Mouse (Mus musculus) intestine, embryonic 16.5 days (tissue): ENCODE results near the gene Figla. TPM values are rescaled to one million over a fixed set of nuclear protein-coding genes. Genes with fewer than 3 reads are reported as not detected.
"Not testable (repeated sequence)": the region's sequence is repeated elsewhere in the genome, so short reads cannot be mapped to it uniquely, and the experiment has no call there.

Source experiments
- ATAC-seq: fragments of 200-750 bp; cut with Nextera tagmentation; 2 replicates; pipeline ENCODE4 v1.8.0; 2017; ENCODE audit warnings: moderate TSS enrichment, moderate library complexity
- H3K27ac ChIP-seq: fragments of 300-500 bp; sonication (generic); 2 replicates; pipeline ENCODE4 v1.5.1; 2014; ENCODE audit warnings: mild to moderate bottlenecking, low read length
- H3K27me3 ChIP-seq: fragments of 300-500 bp; sonication (generic); replicated peaks from 2 replicates; pipeline ENCODE4 v1.6.1; 2014; ENCODE audit warnings: low read length, control low read depth, mixed read lengths; ENCODE audit not compliant: control insufficient read depth, insufficient read depth
- H3K36me3 ChIP-seq: fragments of 300-500 bp; sonication (generic); 2 replicates; pipeline ENCODE4 v1.6.1; 2014; ENCODE audit warnings: low read length, control low read depth; ENCODE audit not compliant: control insufficient read depth, insufficient read depth
- H3K4me1 ChIP-seq: fragments of 300-500 bp; sonication (generic); 2 replicates; pipeline ENCODE4 v1.6.1; 2014; ENCODE audit warnings: low read length, control low read depth, mixed read lengths; ENCODE audit not compliant: control insufficient read depth, insufficient read depth
- H3K4me2 ChIP-seq: fragments of 300-500 bp; sonication (generic); 2 replicates; pipeline ENCODE4 v1.6.1; 2014; ENCODE audit warnings: low read depth, low read length, control low read depth
- H3K4me3 ChIP-seq: fragments of 300-500 bp; sonication (generic); 2 replicates; pipeline ENCODE4 v1.5.1; 2014; ENCODE audit warnings: mild to moderate bottlenecking, low read length
- H3K9ac ChIP-seq: fragments of 300-500 bp; sonication (generic); 2 replicates; pipeline ENCODE4 v1.6.1; 2014; ENCODE audit warnings: low read depth, low read length
- H3K9me3 ChIP-seq: fragments of 300-500 bp; sonication (generic); 2 replicates; pipeline ENCODE4 v1.6.1; 2016; ENCODE audit warnings: low read length, control low read depth; ENCODE audit not compliant: control insufficient read depth
- WGBS: fragments of 180-500 bp; shearing (Covaris S2); extraction: QIAGEN DNeasy Blood & Tissue Kit; methylation state at CpG from one replicate; pipeline ENCODE4 v1.1.7; 2014; 5-methylcytosine and 5-hydroxymethylcytosine counted together
- polyA plus RNA-seq: library from polyadenylated mRNA; unstranded; fragments of >200 nt; fragmentation: Nextera tagmentation; extraction: Ambion mirVana; gene quantifications from 2 replicates; pipeline ENCODE4 v1.2.1, GENCODE M21; 2015

Gene Figla
- polyA plus RNA-seq, result not detected in 2 replicates

DNA sequence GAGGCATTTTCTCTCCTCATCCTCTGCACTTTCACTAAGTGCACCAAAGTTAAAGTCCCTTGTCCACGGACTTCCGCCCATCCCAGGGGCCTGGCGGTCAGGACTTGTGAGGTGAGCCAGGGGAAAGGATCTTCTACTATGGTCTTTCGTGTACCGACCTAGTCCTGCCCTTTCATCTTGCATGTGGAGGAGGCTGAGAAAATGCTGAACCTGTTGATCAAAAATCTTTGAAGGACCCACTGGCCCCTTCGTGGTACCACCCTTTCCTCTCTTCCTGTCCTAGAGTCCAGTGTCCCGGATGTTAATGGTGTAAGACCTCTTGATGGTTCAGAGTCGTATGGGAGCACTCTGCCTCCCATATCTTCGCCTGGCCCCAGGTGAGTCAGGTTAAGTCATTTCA lies at the start of gene Figla:
Gene Figla (plus strand): TSS at position 301 of the 400 bp plus-strand sequence.
- no peaks in the 10 kb centered on the region for H3K27me3 ChIP-seq
- no peaks in the 10 kb centered on the region for H3K9me3 ChIP-seq
- 82% methylated on average over 9 of the region's 9 CpGs for WGBS
- no peak within 1 kb of the TSS for H3K4me2 ChIP-seq
- H3K27ac ChIP-seq, result no peak within 1 kb of the TSS
- no peaks in the 10 kb centered on the region for H3K36me3 ChIP-seq
- H3K4me3 ChIP-seq, result no peak within 1 kb of the TSS
- H3K4me1 ChIP-seq, result no peaks in the 10 kb centered on the region
- ATAC-seq, result no peak
- H3K9ac ChIP-seq, result no peak within 1 kb of the TSS

DNA sequence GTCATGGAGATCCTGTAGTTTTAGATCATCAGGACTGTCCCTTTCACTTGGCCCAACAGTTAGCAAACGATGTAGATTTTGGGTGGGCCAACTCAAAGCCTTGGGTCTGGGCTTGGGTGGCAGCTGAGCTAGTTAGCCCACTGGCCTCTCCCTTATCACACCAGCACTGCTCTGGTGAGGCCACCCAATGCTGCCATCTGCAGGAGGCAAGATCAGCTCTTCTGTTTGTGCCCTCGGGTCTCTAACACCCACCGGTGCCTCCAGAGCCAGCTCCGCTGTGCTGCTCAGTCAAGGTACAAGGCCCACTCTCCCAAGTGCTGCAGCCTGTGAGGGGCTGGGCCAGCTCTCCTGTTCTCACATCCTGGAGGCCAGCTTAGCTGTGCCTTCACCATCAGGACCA lies 49.3 kb upstream of the Figla start:
- Histone ChIP-seq H3K27ac (no peak overlapping the region), H3K9me3 (no peaks in the 10 kb centered on the region), H3K27me3 (no peaks in the 10 kb centered on the region), H3K4me1 (no peaks in the 10 kb centered on the region), H3K4me2 (no peak overlapping the region), H3K4me3 (no peak overlapping the region), H3K36me3 (no peaks in the 10 kb centered on the region), H3K9ac (no peak overlapping the region)
- WGBS, result 74% methylated on average over 4 of the region's 4 CpGs
- no peak for ATAC-seq

GRCm38 (mm10) chr6:85969889-85970288 lies 46.1 kb upstream of the Figla start:
- Histone ChIP-seq H3K4me1 (peaks cover 3% of the 10 kb centered on the region; the same call in 1 of the 2 replicates), H3K9me3 (no peaks in the 10 kb centered on the region), H3K27me3 (no peaks in the 10 kb centered on the region), H3K9ac (no peak overlapping the region), H3K4me2 (no peak overlapping the region), H3K4me3 (no peak overlapping the region), H3K27ac (no peak overlapping the region), H3K36me3 (no peaks in the 10 kb centered on the region)
- no peak for ATAC-seq
- 61% methylated on average over 2 of the region's 2 CpGs for WGBS

- Histone ChIP-seq H3K4me1 (peaks cover 3% of the 10 kb centered on the region; the same call in 1 of the 2 replicates), H3K27ac (0 out of 2 replicates have a peak overlapping the region, but pooled peaks have one; percentile 34), H3K4me2 (no peak overlapping the region), H3K36me3 (no peaks in the 10 kb centered on the region), H3K4me3 (no peak overlapping the region), H3K27me3 (no peaks in the 10 kb centered on the region), H3K9ac (no peak overlapping the region; the same call in 1 of the 2 replicates), H3K9me3 (no peaks in the 10 kb centered on the region)
- 54% methylated on average over 3 of the region's 3 CpGs for WGBS
- ATAC-seq, result no peak
Observed at GRCm38 (mm10) chr6:85972699-85973098, 43.3 kb upstream of the Figla start.

DNA sequence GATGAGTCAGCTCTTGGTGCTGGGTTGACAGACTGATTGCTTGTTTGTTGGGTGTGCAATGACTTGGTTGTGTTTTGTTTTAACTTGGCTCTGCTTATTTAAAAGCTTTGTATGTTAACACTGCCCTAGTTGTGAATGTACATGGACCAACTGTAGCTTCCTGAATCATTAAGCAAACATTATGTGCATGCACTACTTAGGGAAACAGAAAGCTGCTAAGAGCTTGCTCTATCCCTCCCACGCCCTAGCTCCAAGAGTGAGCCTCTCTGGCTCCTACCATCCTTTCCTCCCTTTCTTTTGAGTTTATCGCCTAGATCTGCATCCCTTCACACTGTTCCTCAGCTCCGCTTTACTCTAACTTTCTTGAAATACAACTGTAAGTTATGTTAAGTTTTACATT lies 42.6 kb upstream of the Figla start:
- no peak overlapping the region for H3K4me2 ChIP-seq
- ATAC-seq, result no peak

DNA sequence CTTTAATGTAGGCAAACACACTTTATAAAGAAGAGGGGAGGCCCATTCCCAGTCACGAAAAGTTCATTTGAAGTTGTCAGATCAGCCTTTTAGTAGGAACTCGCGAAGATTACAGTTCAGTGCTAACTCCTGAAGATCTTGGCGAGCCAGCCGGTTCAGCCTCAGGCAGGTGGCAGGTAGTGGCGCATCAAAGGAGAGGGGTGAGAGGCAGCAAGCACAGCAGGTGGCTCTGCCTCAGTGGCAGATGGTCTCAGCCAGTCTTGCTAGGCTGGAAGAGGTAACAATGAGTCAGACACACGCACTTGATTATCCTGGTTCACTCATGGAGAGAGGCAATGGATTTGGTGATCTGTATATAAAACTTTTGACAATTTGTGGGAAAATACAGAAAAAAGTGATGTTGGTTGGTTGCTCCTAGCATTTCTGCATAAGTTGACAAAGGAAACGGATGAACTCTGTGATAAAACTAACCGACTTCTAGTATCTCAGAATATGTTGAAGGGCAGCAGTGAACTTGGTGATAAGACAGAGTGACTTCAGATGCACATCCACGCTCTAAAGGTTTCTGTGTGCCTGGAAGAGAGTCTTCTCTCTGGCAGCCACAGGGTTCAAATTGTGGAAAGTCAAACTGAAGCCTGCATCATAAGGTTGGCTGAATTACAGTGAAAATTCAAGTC lies 40.9 kb upstream of the Figla start:
- Histone ChIP-seq H3K36me3 (no peaks in the 10 kb centered on the region), H3K27me3 (no peaks in the 10 kb centered on the region), H3K4me2 (no peak overlapping the region), H3K4me1 (peaks cover 3% of the 10 kb centered on the region; the same call in 1 of the 2 replicates), H3K9ac (no peak overlapping the region), H3K27ac (no peak overlapping the region), H3K9me3 (no peaks in the 10 kb centered on the region), H3K4me3 (no peak overlapping the region)
- WGBS, result 53% methylated on average over 10 of the region's 10 CpGs
- no peak for ATAC-seq

More for the DNA sequence above, 42.6 kb upstream of the Figla start:
- Histone ChIP-seq H3K36me3 (no peaks in the 10 kb centered on the region), H3K9ac (no peak overlapping the region), H3K9me3 (no peaks in the 10 kb centered on the region), H3K27ac (0 out of 2 replicates have a peak overlapping the region, but pooled peaks have one; percentile 27), H3K4me1 (peaks cover 3% of the 10 kb centered on the region; the same call in 1 of the 2 replicates), H3K27me3 (no peaks in the 10 kb centered on the region), H3K4me3 (no peak overlapping the region)
- 65% methylated on average over 3 of the region's 3 CpGs for WGBS

DNA sequence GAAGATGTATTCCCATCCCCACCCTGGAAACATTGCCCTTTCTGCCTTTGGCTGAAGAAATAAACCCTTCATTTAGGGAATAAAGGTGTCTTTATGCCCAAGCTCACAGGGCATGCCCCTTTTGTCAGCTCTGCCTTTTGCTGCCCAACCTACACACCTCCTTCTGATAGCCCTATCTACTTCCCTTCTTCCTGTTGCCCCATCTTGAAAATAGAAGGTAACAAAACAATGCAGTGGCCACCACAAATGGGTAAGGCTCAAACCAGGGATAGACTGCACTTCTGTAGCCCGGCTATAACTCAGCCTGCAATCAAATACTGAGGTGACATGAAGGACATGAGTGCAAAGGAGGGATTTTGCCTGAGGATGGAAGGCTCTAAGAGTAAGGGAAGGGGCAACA lies 40.2 kb upstream of the Figla start:
- WGBS, result 88% methylated on average over 1 of the region's 1 CpGs
- Histone ChIP-seq H3K4me2 (no peak overlapping the region), H3K27ac (no peak overlapping the region), H3K36me3 (no peaks in the 10 kb centered on the region), H3K9me3 (no peaks in the 10 kb centered on the region), H3K27me3 (no peaks in the 10 kb centered on the region), H3K4me3 (no peak overlapping the region), H3K4me1 (peaks cover 3% of the 10 kb centered on the region; the same call in 1 of the 2 replicates), H3K9ac (no peak overlapping the region)
- no peak for ATAC-seq

DNA sequence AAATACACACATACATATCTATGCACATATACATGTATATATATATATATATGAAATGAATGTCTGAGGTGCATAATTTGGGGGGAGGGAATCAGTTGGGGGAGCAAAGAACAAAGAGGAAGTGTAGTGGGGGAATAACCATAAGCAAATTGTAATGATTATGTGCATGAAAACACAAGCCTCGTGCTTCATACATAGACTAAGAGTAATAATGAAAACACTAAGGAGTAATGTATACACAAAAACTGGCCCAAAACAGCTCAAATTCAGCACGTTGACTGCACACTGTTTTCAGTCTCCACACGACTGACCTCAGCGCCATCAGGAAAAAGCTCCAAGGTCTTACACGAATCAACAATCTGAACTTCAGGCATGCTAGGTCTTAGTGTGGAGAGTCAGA lies 39.7 kb upstream of the Figla start:
- no peak for ATAC-seq
- no peak overlapping the region for H3K27ac ChIP-seq
- no peaks in the 10 kb centered on the region for H3K36me3 ChIP-seq
- H3K9me3 ChIP-seq, result no peaks in the 10 kb centered on the region
- H3K4me2 ChIP-seq, result no peak overlapping the region
- WGBS, result 80% methylated on average over 5 of the region's 5 CpGs
- no peak overlapping the region for H3K9ac ChIP-seq
- H3K27me3 ChIP-seq, result no peaks in the 10 kb centered on the region
- H3K4me3 ChIP-seq, result no peak overlapping the region
- H3K4me1 ChIP-seq, result peaks cover 3% of the 10 kb centered on the region; the same call in 1 of the 2 replicates

DNA sequence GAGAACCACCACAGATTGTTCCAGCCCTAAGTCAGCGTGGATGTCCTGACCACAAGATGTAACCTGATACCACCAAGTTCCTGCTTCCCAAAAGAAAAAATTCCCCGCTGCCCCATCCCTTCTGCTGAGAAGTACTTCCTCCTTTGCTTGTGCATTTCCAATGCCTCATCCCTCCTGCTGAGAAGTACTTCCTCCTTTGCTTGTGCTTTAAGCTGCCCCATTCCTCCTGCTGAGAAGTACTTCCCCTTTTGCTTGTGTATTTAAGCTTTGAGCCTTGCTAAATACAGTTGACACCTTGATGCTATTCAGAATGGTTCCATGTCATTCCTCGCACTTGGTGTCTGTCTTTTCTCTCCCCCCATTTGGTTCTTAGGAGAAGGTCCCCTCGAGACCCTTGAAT lies 37.2 kb upstream of the Figla start:
- not testable (repeated sequence) for H3K27ac ChIP-seq, H3K4me3 ChIP-seq, H3K36me3 ChIP-seq, H3K4me1 ChIP-seq, H3K27me3 ChIP-seq, H3K9ac ChIP-seq, H3K4me2 ChIP-seq, H3K9me3 ChIP-seq, ATAC-seq
- 85% methylated on average over 4 of the region's 4 CpGs for WGBS

DNA sequence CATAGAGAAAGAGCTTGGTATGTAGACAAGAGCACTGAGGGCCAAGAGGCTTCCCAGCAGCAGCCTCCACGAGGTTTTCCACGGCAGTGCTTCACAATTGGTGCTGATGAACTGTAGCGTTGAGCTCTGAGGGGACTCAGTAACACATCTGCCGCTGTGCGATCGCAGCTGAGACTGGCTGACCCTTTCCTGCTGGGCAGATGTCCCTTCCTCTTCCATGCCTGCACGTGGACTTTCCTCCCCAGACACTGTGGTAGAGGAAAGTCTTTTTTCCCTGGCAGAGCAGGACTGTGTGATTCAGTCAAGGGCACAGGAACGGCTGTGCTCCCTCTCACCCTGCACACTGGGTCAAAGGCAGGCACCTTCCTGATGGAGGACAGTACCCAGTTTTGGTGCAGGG lies 31.6 kb upstream of the Figla start:
- ATAC-seq, result no peak
- Histone ChIP-seq H3K4me2 (no peak overlapping the region), H3K9me3 (no peaks in the 10 kb centered on the region), H3K36me3 (no peaks in the 10 kb centered on the region), H3K4me1 (no peaks in the 10 kb centered on the region), H3K4me3 (no peak overlapping the region), H3K9ac (no peak overlapping the region), H3K27ac (no peak overlapping the region), H3K27me3 (no peaks in the 10 kb centered on the region)
- WGBS, result 84% methylated on average over 8 of the region's 8 CpGs
